Mouse (Mus musculus) ES-E14 (cell line): Measurements from ENCODE around the gene Ap3b2.

Experiments used
- CHD2 ChIP-seq: IDR thresholded peaks from 2 replicates; pipeline ENCODE4 v1.6.1; 2014; ENCODE audit warnings: mild to moderate bottlenecking, low read depth, low read length, inconsistent platforms
- MAFK ChIP-seq: IDR thresholded peaks from 2 replicates; pipeline ENCODE4 v1.6.1; 2014; ENCODE audit warnings: mild to moderate bottlenecking, low read depth, low read length, inconsistent platforms; ENCODE audit not compliant: insufficient read depth
- ZC3H11A ChIP-seq: IDR thresholded peaks from 2 replicates; pipeline ENCODE4 v1.6.1; 2012; ENCODE audit warnings: low read depth, mild to moderate bottlenecking, inconsistent platforms, low read length, borderline replicate concordance

DNA sequence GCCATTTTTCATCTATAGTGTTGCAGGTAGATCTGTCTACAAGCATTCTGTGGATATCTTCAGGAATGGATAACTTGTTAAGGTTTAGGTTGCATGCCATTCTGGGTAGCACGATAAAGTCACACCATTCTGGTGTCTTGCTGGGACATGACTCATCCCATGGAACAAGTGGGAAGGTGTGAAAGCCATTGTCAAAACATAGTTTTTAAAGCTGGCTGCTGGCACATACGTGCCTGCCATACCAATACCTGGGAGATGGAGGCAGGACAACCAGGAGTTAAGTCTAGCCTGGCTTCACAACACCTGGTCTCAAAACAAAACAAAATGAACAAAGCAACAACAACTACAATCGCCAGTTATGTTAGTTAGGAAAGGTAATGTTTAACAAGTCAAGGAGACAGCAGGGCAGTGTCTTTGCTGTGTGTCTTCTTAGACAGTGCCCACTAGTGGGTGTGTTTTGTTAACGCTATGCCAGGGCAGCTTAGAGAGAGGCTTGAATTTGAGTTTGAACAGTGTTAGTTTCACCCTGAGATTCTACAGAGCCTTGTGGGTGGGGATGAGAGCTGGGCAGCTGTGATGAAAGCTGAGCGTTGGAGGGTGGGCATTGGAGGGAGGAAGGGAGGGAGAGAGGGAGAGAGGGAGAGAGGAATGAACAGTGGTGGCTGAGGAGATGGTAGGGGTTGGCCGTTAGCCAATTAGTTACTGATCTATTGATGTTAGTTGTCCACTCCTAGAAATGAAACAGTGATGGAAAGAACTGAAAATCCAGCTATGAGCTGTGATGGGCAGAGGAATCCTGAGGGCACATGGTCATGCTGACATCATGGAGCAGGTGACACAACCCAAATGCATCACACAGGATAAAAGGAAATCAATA lies 22.7 kb upstream of the Ap3b2 start:
- TF ChIP-seq MAFK (no peak), CHD2 (no peak), ZC3H11A (no peak)
